Mouse (Mus musculus) hindbrain, postnatal 0 days (tissue): ENCODE data around the gene Spon1. TPM values are rescaled to one million over a fixed set of nuclear protein-coding genes. Genes with fewer than 3 reads are reported as not detected.

Experiments used
- ATAC-seq: fragments of 200-750 bp; cut with Nextera tagmentation; 2 replicates; pipeline ENCODE4 v1.8.0; 2017; ENCODE audit warnings: mild to moderate bottlenecking, moderate TSS enrichment, moderate library complexity
- DNase-seq: peaks from one replicate; pipeline ENCODE4 v3.0.0-alpha.2; 2015; ENCODE audit warnings: low spot score
- H3K27ac ChIP-seq: fragments of 300-500 bp; sonication (generic); 2 replicates; pipeline ENCODE4 v1.5.1; 2014; ENCODE audit warnings: mild to moderate bottlenecking
- H3K27me3 ChIP-seq: fragments of 300-500 bp; sonication (generic); 2 replicates; pipeline ENCODE4 v1.6.1; 2014; ENCODE audit warnings: low read length, mixed read lengths; ENCODE audit not compliant: insufficient read depth
- H3K36me3 ChIP-seq: fragments of 300-500 bp; sonication (generic); 2 replicates; pipeline ENCODE4 v1.6.1; 2014; ENCODE audit warnings: low read length, mixed read lengths; ENCODE audit not compliant: insufficient read depth
- H3K4me1 ChIP-seq: fragments of 300-500 bp; sonication (generic); 2 replicates; pipeline ENCODE4 v1.6.1; 2014; ENCODE audit warnings: antibody characterized with exemption, low read length, mixed read lengths; ENCODE audit not compliant: insufficient read depth
- H3K4me2 ChIP-seq: fragments of 300-500 bp; sonication (generic); 2 replicates; pipeline ENCODE4 v1.6.1; 2014; ENCODE audit warnings: low read depth, mild to moderate bottlenecking, low read length, moderate library complexity, mixed read lengths
- H3K4me3 ChIP-seq: fragments of 300-500 bp; sonication (generic); 2 replicates; pipeline ENCODE4 v1.5.1; 2014; ENCODE audit warnings: low read length
- H3K9ac ChIP-seq: fragments of 300-500 bp; sonication (generic); replicated peaks from 2 replicates; pipeline ENCODE4 v1.6.1; 2014; ENCODE audit warnings: mild to moderate bottlenecking, low read length, moderate library complexity, mixed read lengths
- H3K9me3 ChIP-seq: fragments of 300-500 bp; sonication (generic); 2 replicates; pipeline ENCODE4 v1.6.1; 2016; ENCODE audit warnings: low read length, mixed read lengths
- CTCF ChIP-seq: IDR thresholded peaks from 2 replicates; pipeline ENCODE4 v1.5.1; 2016; ENCODE audit warnings: antibody characterized with exemption, control low read depth, low read depth
- WGBS: fragments of 180-500 bp; shearing (Covaris S2); extraction: QIAGEN DNeasy Blood & Tissue Kit; methylation state at CpG from one replicate; pipeline ENCODE4 v1.1.7; 2014; 5-methylcytosine and 5-hydroxymethylcytosine counted together
- polyA plus RNA-seq: library from polyadenylated mRNA; unstranded; fragments of >200 nt; fragmentation: Nextera tagmentation; extraction: Ambion mirVana; gene quantifications from 2 replicates; pipeline ENCODE4 v1.2.1, GENCODE M21; 2015
- total RNA-seq: library from RNA; depleted of rRNA; stranded (reverse); fragments of >200 nt; gene quantifications from 2 replicates; pipeline ENCODE4 v1.2.3, GENCODE M21; 2014

Spon1 gene
- total and polyA plus RNA-seq, 2 experiments from 2014 or later = 43.8 to 50.3 TPM

- DNase-seq = no peak
- H3K36me3 ChIP-seq = no peaks in the 10 kb centered on the region
- WGBS = 78% methylated on average over 9 of the region's 9 CpGs
- no peak for ATAC-seq
- no peak overlapping the region for H3K9ac ChIP-seq
- no peak for TF ChIP-seq CTCF
- no peak overlapping the region for H3K27ac ChIP-seq
- H3K4me2 ChIP-seq = no peak overlapping the region
- H3K4me1 ChIP-seq = no peaks in the 10 kb centered on the region
- H3K9me3 ChIP-seq = no peaks in the 10 kb centered on the region
- no peak overlapping the region for H3K4me3 ChIP-seq
- no peaks in the 10 kb centered on the region for H3K27me3 ChIP-seq
These were observed 27.9 kb upstream of the Spon1 start for GRCm38 (mm10) chr7:113737790-113738362.

- H3K4me1 ChIP-seq = no peaks in the 10 kb centered on the region
- no peak overlapping the region for H3K27ac ChIP-seq
- DNase-seq (no peak), ATAC-seq (no peak)
- H3K4me2 ChIP-seq = no peak overlapping the region
- no peaks in the 10 kb centered on the region for H3K9me3 ChIP-seq
- TF ChIP-seq CTCF = no peak
- H3K9ac ChIP-seq = no peak overlapping the region
- no peaks in the 10 kb centered on the region for H3K36me3 ChIP-seq
- H3K4me3 ChIP-seq = no peak overlapping the region
- 83% methylated on average over 7 of the region's 7 CpGs for WGBS
- no peaks in the 10 kb centered on the region for H3K27me3 ChIP-seq
These were observed 26.6 kb upstream of the Spon1 start for GRCm38 (mm10) chr7:113739181-113739580.

- TF ChIP-seq CTCF = 0 out of 2 replicates have a peak, but pooled peaks have one; percentile 9
- DNase-seq (no peak), ATAC-seq (no peak)
- Histone ChIP-seq H3K27me3 (no peaks in the 10 kb centered on the region), H3K27ac (no peak overlapping the region), H3K4me2 (no peak overlapping the region), H3K9ac (no peak overlapping the region), H3K9me3 (no peaks in the 10 kb centered on the region), H3K36me3 (no peaks in the 10 kb centered on the region), H3K4me3 (no peak overlapping the region), H3K4me1 (no peaks in the 10 kb centered on the region)
- WGBS = 94% methylated on average over 4 of the region's 4 CpGs
These were observed 23.2 kb upstream of the Spon1 start for GRCm38 (mm10) chr7:113742644-113743043.

GRCm38 (mm10) chr7:113743982-113744381 is 21.8 kb upstream of the Spon1 start:
- DNase-seq (no peak), ATAC-seq (no peak)
- no peaks in the 10 kb centered on the region for H3K9me3 ChIP-seq
- no peak overlapping the region for H3K4me2 ChIP-seq
- no peak overlapping the region for H3K4me3 ChIP-seq
- H3K36me3 ChIP-seq = no peaks in the 10 kb centered on the region
- no peak for TF ChIP-seq CTCF
- 21% methylated on average over 5 of the region's 5 CpGs for WGBS
- no peak overlapping the region for H3K9ac ChIP-seq
- H3K27ac ChIP-seq = no peak overlapping the region
- H3K27me3 ChIP-seq = no peaks in the 10 kb centered on the region
- H3K4me1 ChIP-seq = no peaks in the 10 kb centered on the region

GRCm38 (mm10) chr7:113756616-113757015 is 9.2 kb upstream of the Spon1 start:
- no peak overlapping the region for H3K9ac ChIP-seq
- H3K27ac ChIP-seq = no peak overlapping the region
- 79% methylated on average over 2 of the region's 2 CpGs for WGBS
- no peaks in the 10 kb centered on the region for H3K27me3 ChIP-seq
- no peak for TF ChIP-seq CTCF
- H3K36me3 ChIP-seq = no peaks in the 10 kb centered on the region
- no peak overlapping the region for H3K4me2 ChIP-seq
- no peak overlapping the region for H3K4me3 ChIP-seq
- no peak for ATAC-seq
- H3K4me1 ChIP-seq = no peaks in the 10 kb centered on the region
- DNase-seq = no peak
- H3K9me3 ChIP-seq = no peaks in the 10 kb centered on the region

- peak; percentile 63 for ATAC-seq
- Histone ChIP-seq H3K4me2 (no peak overlapping the region), H3K36me3 (no peaks in the 10 kb centered on the region), H3K27ac (no peak overlapping the region), H3K4me3 (no peak overlapping the region), H3K4me1 (no peaks in the 10 kb centered on the region), H3K9me3 (0 out of 2 replicates have a peak, but pooled peaks cover 4% of the 10 kb centered on the region), H3K27me3 (no peaks in the 10 kb centered on the region), H3K9ac (no peak overlapping the region)
- peak; percentile 84 for DNase-seq
- WGBS = 3% methylated on average over 1 of the region's 1 CpGs
- peak; percentile 100 for TF ChIP-seq CTCF
These were observed 6.6 kb upstream of the Spon1 start for GRCm38 (mm10) chr7:113759212-113759611.

GRCm38 (mm10) chr7:113765133-113765532 is 665 bp upstream of the Spon1 start:
- Histone ChIP-seq H3K27me3 (no peaks in the 10 kb centered on the region), H3K4me1 (0 out of 2 replicates have a peak, but pooled peaks cover 4% of the 10 kb centered on the region), H3K27ac (no peak overlapping the region), H3K9me3 (0 out of 2 replicates have a peak, but pooled peaks cover 4% of the 10 kb centered on the region), H3K36me3 (no peaks in the 10 kb centered on the region), H3K4me3 (no peak overlapping the region), H3K9ac (no peak overlapping the region), H3K4me2 (peak overlapping the region; percentile 83)
- no peak for TF ChIP-seq CTCF
- ATAC-seq = no peak
- 71% methylated on average over 5 of the region's 5 CpGs for WGBS
- DNase-seq = no peak
